Mouse (Mus musculus) yolk sac, embryonic 10.5 days (tissue): ENCODE data around the gene Fam57b.

Experiments used
- DNase-seq: peaks from one replicate; pipeline ENCODE4 v3.0.0-alpha.2; 2017; ENCODE audit warnings: low spot score

The Fam57b gene

GRCm38 (mm10) chr7:126825952-126826351 lies 28.5 kb downstream of the Fam57b start:
- DNase-seq, result no peak

- DNase-seq, result no peak
Measured at GRCm38 (mm10) chr7:126831539-126831938, 34.1 kb downstream of the Fam57b start, which contains the start of gene 4930451I11Rik. Gene 4930451I11Rik, minus strand, starts transcription at chr7:126831639.

- DNase-seq, result peak; percentile 79
Measured at GRCm38 (mm10) chr7:126832036-126832598, 34.6 kb downstream of the Fam57b start.

GRCm38 (mm10) chr7:126833294-126833693 lies 35.8 kb downstream of the Fam57b start:
- no peak for DNase-seq

GRCm38 (mm10) chr7:126843276-126843675 lies 45.8 kb downstream of the Fam57b start:
- no peak for DNase-seq

- no peak for DNase-seq
Measured at GRCm38 (mm10) chr7:126845516-126845915, 48.0 kb downstream of the Fam57b start.

GRCm38 (mm10) chr7:126847116-126847420 lies 49.6 kb downstream of the Fam57b start, which contains the start of gene Doc2a:
Gene Doc2a, plus strand, starts transcription at chr7:126847416.
- no peak for DNase-seq

GRCm38 (mm10) chr7:126847421-126848398 lies 50.2 kb downstream of the Fam57b start:
- DNase-seq, result peak; percentile 30

- no peak for DNase-seq
Measured at GRCm38 (mm10) chr7:126848794-126849193, 51.3 kb downstream of the Fam57b start.

GRCm38 (mm10) chr7:126850161-126850560 lies 52.7 kb downstream of the Fam57b start:
- DNase-seq, result no peak

GRCm38 (mm10) chr7:126851192-126851591 lies 53.7 kb downstream of the Fam57b start:
- DNase-seq, result no peak

GRCm38 (mm10) chr7:126853454-126853853 lies 56.0 kb downstream of the Fam57b start:
- no peak for DNase-seq

- no peak for DNase-seq
Measured at GRCm38 (mm10) chr7:126855641-126856040, 58.2 kb downstream of the Fam57b start.

- no peak for DNase-seq
Measured at GRCm38 (mm10) chr7:126856741-126857420, 59.4 kb downstream of the Fam57b start.

GRCm38 (mm10) chr7:126860987-126861386 lies 63.5 kb downstream of the Fam57b start:
- DNase-seq, result no peak

- DNase-seq, result peak; percentile 96
Measured at GRCm38 (mm10) chr7:126861429-126862130, 64.1 kb downstream of the Fam57b start, which contains the start of gene Hirip3. Gene Hirip3, plus strand, starts transcription at chr7:126861972.

- peak; percentile 91 for DNase-seq
Measured at GRCm38 (mm10) chr7:126862147-126862784, 64.8 kb downstream of the Fam57b start, which contains the start of gene Ino80e. Gene Ino80e, minus strand, starts transcription at chr7:126862377.

GRCm38 (mm10) chr7:126863791-126864190 lies 66.3 kb downstream of the Fam57b start:
- DNase-seq, result no peak

- no peak for DNase-seq
Measured at GRCm38 (mm10) chr7:126867534-126867933, 70.1 kb downstream of the Fam57b start.

- DNase-seq, result no peak
Measured at GRCm38 (mm10) chr7:126868003-126868402, 70.5 kb downstream of the Fam57b start.

GRCm38 (mm10) chr7:126869780-126870519 lies 72.5 kb downstream of the Fam57b start:
- DNase-seq, result no peak
